Mouse (Mus musculus): Measurements from ENCODE around the gene Tmem223. TPM values are rescaled to one million over a fixed set of nuclear protein-coding genes. Genes with fewer than 3 reads are reported as not detected.

The Tmem223 gene
- total and polyA plus RNA-seq, 2 experiments from 2014 or later: 241 to 269 TPM

DNA sequence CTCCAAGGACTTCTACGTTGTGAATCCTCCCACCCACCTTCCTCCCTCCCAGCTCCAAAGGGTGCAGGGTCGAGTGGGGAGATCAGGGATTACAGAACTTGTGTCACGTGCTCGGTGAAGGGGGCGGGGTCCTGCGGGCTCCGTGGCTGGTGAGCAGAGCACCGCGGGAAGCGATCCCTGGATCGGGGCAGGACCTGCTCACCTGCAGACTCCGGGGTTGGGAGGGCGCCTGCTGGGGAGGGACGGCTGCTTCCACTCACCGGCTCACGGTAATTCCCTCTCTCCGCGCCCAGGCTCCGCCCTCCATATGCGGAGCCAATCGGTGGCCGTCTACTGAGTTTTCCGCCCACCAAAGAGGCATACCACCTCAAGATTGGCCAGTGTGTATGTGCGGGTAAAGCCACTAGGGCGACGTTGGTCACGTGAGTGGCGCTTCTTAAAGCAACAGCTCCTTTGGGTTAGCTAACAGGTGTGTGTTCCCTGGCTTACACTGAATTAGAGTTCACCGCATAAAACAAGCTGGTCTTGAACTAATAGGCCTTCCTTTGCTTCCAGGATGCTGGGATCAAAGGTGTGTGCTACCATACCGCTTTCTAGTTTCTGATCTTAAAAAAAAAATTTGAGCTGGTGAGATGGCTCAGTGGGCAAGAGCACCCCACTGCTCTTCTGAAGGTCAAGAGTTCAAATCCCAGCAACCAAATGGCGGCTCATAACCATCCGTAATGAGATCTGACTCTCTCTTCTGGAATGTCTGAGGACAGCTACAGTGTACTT, 15.4 kb downstream of the Tmem223 start, which contains the start of gene Taf6l:
Taf6l (minus strand) TSS at position 410 of the 774 bp plus-strand sequence.
- no peaks in the 10 kb centered on the region for H3K9me3 ChIP-seq (ENCODE audit: low read length)
- peak; percentile 59 for TF ChIP-seq CTCF (IDR thresholded peaks at IDR 0.05; ENCODE audit: low read depth)
- peaks cover 23% of the 10 kb centered on the region for H3K36me3 ChIP-seq (ENCODE audit: insufficient read depth)
- under 1% methylated on average over 32 of the region's 32 CpGs for WGBS
- H3K27me3 ChIP-seq (ENCODE audit: insufficient read depth, low read length): no peaks in the 10 kb centered on the region
- peak within 1 kb of the TSS; percentile 68 for H3K4me2 ChIP-seq (ENCODE audit: low read depth)
- peak; percentile 95 for DNase-seq
- H3K4me1 ChIP-seq (ENCODE audit: insufficient read depth): 0 out of 2 replicates have a peak, but pooled peaks cover 4% of the 10 kb centered on the region
- H3K27ac ChIP-seq (ENCODE audit: low read depth, low read length): peak within 1 kb of the TSS; percentile 62
- peak within 1 kb of the TSS; percentile 53 for H3K9ac ChIP-seq
- peak within 1 kb of the TSS; percentile 54 for H3K4me3 ChIP-seq (ENCODE audit: low read depth, low read length)
- peak; percentile 99 for ATAC-seq

DNA sequence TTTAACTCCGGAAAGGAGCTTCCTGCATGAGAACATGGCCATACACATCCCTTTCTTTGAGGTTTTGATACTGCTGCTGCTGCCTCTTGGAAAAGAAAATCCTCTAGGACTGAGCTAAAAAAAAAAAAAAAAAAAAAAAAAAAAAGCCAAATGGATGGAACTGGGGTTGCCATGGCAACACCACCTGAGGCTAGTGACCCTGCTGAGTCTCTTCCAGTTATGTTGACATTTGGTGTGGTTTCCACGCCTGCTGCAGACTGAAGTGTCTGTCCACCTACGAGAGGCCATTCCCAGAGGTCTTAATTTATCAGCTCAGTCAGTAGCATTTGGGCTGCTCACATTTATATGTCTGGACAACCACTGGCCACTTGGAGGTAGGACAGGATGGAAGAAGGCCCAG, 17.7 kb downstream of the Tmem223 start:
- no peak overlapping the region for H3K9ac ChIP-seq
- H3K4me2 ChIP-seq (ENCODE audit: low read depth): no peak overlapping the region
- 0 out of 2 replicates have a peak, but pooled peaks cover 4% of the 10 kb centered on the region for H3K4me1 ChIP-seq (ENCODE audit: insufficient read depth)
- H3K36me3 ChIP-seq (ENCODE audit: insufficient read depth): peaks cover 10% of the 10 kb centered on the region
- no peak for TF ChIP-seq CTCF (IDR thresholded peaks at IDR 0.05; ENCODE audit: low read depth)
- no peaks in the 10 kb centered on the region for H3K27me3 ChIP-seq (ENCODE audit: insufficient read depth, low read length)
- no peak overlapping the region for H3K4me3 ChIP-seq (ENCODE audit: low read depth, low read length)
- peak; percentile 11 for DNase-seq
- no peak for ATAC-seq
- H3K9me3 ChIP-seq (ENCODE audit: low read length): no peaks in the 10 kb centered on the region
- 18% methylated on average over 3 of the region's 3 CpGs for WGBS
- peak overlapping the region; percentile 57 for H3K27ac ChIP-seq (ENCODE audit: low read depth, low read length)

DNA sequence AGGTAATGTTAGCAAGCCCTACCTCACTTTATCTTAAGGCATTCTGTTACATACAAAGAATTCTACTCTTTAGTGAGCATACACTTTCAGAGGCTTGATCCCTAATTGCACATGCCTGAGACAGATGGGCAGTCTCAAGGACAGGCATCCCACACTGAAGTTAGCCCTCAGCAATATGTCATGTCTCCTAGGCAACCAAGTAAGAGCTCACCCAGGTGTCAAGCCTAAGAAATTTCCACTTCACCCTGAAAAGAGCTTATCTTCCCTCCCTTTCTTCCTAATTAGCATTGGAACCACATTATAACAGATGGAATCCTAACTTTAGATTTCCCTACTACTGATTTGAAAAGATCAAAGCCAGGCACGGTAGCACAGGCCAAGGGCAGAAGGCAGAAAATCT, 18.4 kb downstream of the Tmem223 start:
- no peak overlapping the region; the same call in 1 of the 2 replicates for H3K9ac ChIP-seq
- no peak for TF ChIP-seq CTCF (IDR thresholded peaks at IDR 0.05; ENCODE audit: low read depth)
- DNase-seq (peak; percentile 30), ATAC-seq (peak; percentile 12)
- peaks cover 14% of the 10 kb centered on the region for H3K36me3 ChIP-seq (ENCODE audit: insufficient read depth)
- H3K4me3 ChIP-seq (ENCODE audit: low read depth, low read length): no peak overlapping the region
- 42% methylated on average over 1 of the region's 1 CpGs for WGBS
- H3K4me2 ChIP-seq (ENCODE audit: low read depth): no peak overlapping the region
- 0 out of 2 replicates have a peak, but pooled peaks cover 4% of the 10 kb centered on the region for H3K4me1 ChIP-seq (ENCODE audit: insufficient read depth)
- H3K27me3 ChIP-seq (ENCODE audit: insufficient read depth, low read length): no peaks in the 10 kb centered on the region
- H3K9me3 ChIP-seq (ENCODE audit: low read length): no peaks in the 10 kb centered on the region
- peak overlapping the region; percentile 57 for H3K27ac ChIP-seq (ENCODE audit: low read depth, low read length)

DNA sequence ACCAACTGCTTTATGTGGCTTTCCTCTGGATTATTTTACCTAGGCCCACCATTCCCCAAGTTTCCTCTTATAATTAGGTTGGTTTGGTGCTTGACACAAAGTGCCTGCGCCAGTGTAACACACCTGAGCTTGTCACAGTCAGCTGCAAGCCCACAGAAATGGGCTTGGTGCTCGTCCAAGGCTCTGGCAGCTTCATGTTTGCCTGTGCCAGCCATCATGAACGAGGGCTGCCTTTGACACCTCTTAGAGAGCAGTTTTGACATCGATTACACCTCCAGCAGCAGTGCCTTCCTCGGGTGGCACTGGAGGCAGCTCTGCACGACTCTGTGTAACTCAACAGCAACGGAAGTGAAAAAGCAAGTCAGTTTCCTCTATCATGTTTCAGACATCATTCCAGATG, 19.4 kb downstream of the Tmem223 start:
- peaks cover 21% of the 10 kb centered on the region for H3K36me3 ChIP-seq (ENCODE audit: insufficient read depth)
- ATAC-seq: no peak
- no peak for TF ChIP-seq CTCF (IDR thresholded peaks at IDR 0.05; ENCODE audit: low read depth)

DNA sequence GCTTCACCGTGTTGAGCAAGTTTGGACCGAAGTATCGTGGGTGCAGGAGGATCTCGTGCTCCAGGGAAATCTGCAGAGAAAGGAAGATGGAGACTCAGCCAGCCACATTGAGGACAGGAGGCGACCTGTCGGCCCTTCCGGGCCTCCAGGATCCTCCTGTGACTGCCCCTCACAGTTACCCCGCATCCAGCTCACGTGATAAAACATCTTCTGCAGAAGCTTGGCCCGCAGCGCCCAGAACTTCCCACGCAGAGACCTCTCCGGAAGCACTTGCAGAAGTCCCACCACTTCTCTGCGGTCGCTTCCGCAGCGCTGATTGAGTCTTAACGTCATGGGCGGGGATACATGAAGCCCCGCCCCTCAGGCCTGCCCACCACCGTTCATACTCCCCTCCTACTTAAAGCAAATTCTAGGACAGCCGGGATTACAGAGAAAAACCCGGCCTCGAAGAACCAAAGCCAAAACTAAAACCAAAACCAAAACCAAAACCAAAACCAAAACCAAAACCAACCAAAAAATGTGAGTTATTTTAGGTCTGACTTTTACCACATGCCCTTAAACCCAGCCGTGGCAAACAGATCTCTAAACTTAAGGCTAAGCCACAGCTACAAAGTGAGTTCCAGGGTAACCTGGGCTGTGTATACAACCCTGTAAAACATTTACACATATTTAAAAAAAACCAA, 27.6 kb downstream of the Tmem223 start, which contains the start of gene Polr2g:
Polr2g (minus strand) TSS at position 314 of the 683 bp plus-strand sequence.
- Histone ChIP-seq H3K4me2 (ENCODE audit: low read depth) (peak within 1 kb of the TSS; percentile 72), H3K4me1 (ENCODE audit: insufficient read depth) (peaks cover 7% of the 10 kb centered on the region), H3K9me3 (ENCODE audit: low read length) (no peaks in the 10 kb centered on the region), H3K27ac (ENCODE audit: low read depth, low read length) (peak within 1 kb of the TSS; percentile 76), H3K9ac (peak within 1 kb of the TSS; percentile 71), H3K4me3 (ENCODE audit: low read depth, low read length) (peak within 1 kb of the TSS; percentile 55), H3K27me3 (ENCODE audit: insufficient read depth, low read length) (no peaks in the 10 kb centered on the region), H3K36me3 (ENCODE audit: insufficient read depth) (peaks cover 21% of the 10 kb centered on the region)
- ATAC-seq: peak; percentile 65
- WGBS: 2% methylated on average over 25 of the region's 25 CpGs
- no peak for TF ChIP-seq CTCF (IDR thresholded peaks at IDR 0.05; ENCODE audit: low read depth)
- peak; percentile 92 for DNase-seq

More for the DNA sequence above, 19.4 kb downstream of the Tmem223 start:
- Histone ChIP-seq H3K4me1 (ENCODE audit: insufficient read depth) (0 out of 2 replicates have a peak, but pooled peaks cover 4% of the 10 kb centered on the region), H3K27ac (ENCODE audit: low read depth, low read length) (peak overlapping the region; percentile 62), H3K4me3 (ENCODE audit: low read depth, low read length) (no peak overlapping the region), H3K4me2 (ENCODE audit: low read depth) (no peak overlapping the region), H3K9me3 (ENCODE audit: low read length) (no peaks in the 10 kb centered on the region), H3K27me3 (ENCODE audit: insufficient read depth, low read length) (no peaks in the 10 kb centered on the region), H3K9ac (no peak overlapping the region)
- 76% methylated on average over 7 of the region's 7 CpGs for WGBS
- DNase-seq: no peak

DNA sequence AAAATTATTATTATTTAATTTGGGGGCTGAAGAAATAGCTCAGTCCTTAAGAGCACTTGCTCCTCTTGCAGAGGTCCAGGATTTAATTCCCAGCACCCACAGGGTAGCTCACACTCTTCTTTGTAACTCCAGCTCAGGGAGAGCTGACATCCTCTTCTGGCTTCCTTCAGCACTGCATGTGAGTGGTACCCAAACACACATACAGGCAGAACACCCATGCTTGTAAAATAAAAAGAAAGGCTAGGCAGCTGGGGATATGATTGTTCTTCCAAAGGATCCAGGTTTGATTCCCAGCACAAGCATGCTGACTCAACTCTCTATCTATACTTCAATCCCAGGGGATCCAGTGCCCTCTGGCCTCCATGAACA, 28.1 kb downstream of the Tmem223 start:
- H3K9me3 ChIP-seq (ENCODE audit: low read length): no peaks in the 10 kb centered on the region
- H3K27ac ChIP-seq (ENCODE audit: low read depth, low read length): no peak overlapping the region
- no peak for TF ChIP-seq CTCF (IDR thresholded peaks at IDR 0.05; ENCODE audit: low read depth)
- no peaks in the 10 kb centered on the region for H3K27me3 ChIP-seq (ENCODE audit: insufficient read depth, low read length)
- peak overlapping the region; percentile 55; the same call in 1 of the 2 replicates for H3K4me3 ChIP-seq (ENCODE audit: low read depth, low read length)
- no peak for DNase-seq
- H3K9ac ChIP-seq: no peak overlapping the region
- no peak for ATAC-seq
- peaks cover 7% of the 10 kb centered on the region for H3K4me1 ChIP-seq (ENCODE audit: insufficient read depth)
- peak overlapping the region; percentile 72 for H3K4me2 ChIP-seq (ENCODE audit: low read depth)
- H3K36me3 ChIP-seq (ENCODE audit: insufficient read depth): peaks cover 16% of the 10 kb centered on the region
